Mouse (Mus musculus): ENCODE results near the gene Krt6b.

Gene Krt6b

DNA sequence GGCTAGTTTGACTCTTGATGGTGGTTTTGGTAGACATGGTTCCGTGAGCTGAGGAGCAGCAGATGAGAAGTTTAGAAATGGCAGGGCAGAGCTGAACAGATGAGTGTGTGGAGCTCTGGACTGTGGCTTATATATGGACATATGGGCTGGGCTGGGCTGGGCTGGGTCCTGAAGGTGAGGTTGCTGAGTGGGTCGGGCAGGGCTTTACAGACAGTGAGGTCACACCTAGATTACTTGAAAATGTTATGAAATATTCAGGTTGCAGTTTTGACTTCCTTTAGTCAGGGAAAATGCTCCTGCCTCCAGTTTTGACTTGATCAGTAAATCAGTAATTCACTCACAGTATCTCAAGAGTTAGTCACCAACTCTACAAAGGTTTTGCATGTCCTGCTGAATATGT lies at the start of gene Krt6b:
Gene Krt6b (minus strand): TSS at position 101 of the 400 bp plus-strand sequence.
- TF ChIP-seq POU5F1 (IDR thresholded peaks at IDR 0.05; ENCODE audit: borderline replicate concordance, low read length) = no peak
- TF ChIP-seq NANOG (IDR thresholded peaks at IDR 0.05; ENCODE audit: borderline replicate concordance, low read length) = no peak
- no peak for TF ChIP-seq CTCF (conservative IDR thresholded peaks at IDR 0.05; ENCODE audit: low read length)
- no peaks in the 10 kb centered on the region for H3K36me3 ChIP-seq (ENCODE audit: insufficient read depth, low read length)

DNA sequence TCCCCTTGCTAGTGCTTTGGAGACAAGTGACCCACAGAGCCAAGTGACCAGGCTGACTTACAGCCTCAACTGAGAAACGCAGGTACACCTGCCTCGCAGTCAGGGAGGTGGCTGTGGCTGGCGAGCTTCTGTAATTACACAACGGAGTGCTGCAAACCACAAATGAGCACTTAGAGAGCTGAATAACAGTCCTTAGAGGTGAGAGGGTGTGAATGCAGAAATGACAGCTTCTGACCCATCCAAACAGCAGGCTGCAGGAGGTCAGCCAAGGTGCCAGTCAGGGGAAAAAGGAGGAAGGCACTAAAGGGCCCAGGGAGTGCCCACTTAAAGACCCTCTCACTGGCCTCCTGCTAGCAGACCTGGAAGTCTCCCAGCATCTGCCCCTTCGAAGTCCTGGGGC lies 44.6 kb upstream of the Krt6b start:
- H3K36me3 ChIP-seq (ENCODE audit: insufficient read depth, low read length) = no peaks in the 10 kb centered on the region
- no peak overlapping the region for H3K4me3 ChIP-seq (replicated peaks; ENCODE audit: low read length)
- no peaks in the 10 kb centered on the region for H3K4me1 ChIP-seq (replicated peaks; ENCODE audit: low read depth, low read length)
- no peaks in the 10 kb centered on the region for H3K9me3 ChIP-seq (ENCODE audit: low read length)
- no peak for TF ChIP-seq POU5F1 (IDR thresholded peaks at IDR 0.05; ENCODE audit: borderline replicate concordance, low read length)
- TF ChIP-seq NANOG (IDR thresholded peaks at IDR 0.05; ENCODE audit: borderline replicate concordance, low read length) = no peak
- TF ChIP-seq CTCF (conservative IDR thresholded peaks at IDR 0.05; ENCODE audit: low read length) = no peak
- H3K27me3 ChIP-seq (ENCODE audit: insufficient read depth, low read length) = no peaks in the 10 kb centered on the region

More for the DNA sequence above, at the start of gene Krt6b:
- H3K27me3 ChIP-seq (ENCODE audit: insufficient read depth, low read length) = no peaks in the 10 kb centered on the region
- H3K4me1 ChIP-seq (replicated peaks; ENCODE audit: low read depth, low read length) = no peaks in the 10 kb centered on the region
- H3K4me3 ChIP-seq (replicated peaks; ENCODE audit: low read length) = no peak within 1 kb of the TSS
- peaks cover 11% of the 10 kb centered on the region for H3K9me3 ChIP-seq (ENCODE audit: low read length)

DNA sequence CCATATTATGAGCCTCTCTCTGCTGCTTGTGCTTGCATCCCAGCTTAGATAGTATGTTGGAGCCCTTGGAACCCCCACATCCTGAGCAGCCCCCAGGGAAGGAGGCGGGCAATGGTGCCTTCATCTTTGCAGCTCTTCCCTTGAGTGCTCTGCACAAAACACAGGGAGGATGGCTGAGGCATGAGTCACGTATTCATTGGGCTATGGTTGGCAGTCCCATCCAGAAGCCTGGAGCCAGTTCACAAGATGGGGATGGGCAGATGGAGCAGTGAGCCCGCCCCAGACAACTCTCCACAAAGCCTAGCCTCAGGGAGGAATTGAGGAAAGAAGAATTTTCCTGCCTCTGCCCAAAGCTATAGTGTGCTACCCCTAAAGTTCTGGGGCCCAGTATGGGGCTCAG lies 35.7 kb upstream of the Krt6b start:
- Histone ChIP-seq H3K36me3 (ENCODE audit: insufficient read depth, low read length) (no peaks in the 10 kb centered on the region), H3K4me3 (replicated peaks; ENCODE audit: low read length) (no peak overlapping the region), H3K27me3 (ENCODE audit: insufficient read depth, low read length) (peaks cover 5% of the 10 kb centered on the region; the same call in 1 of the 2 replicates), H3K9me3 (ENCODE audit: low read length) (no peaks in the 10 kb centered on the region), H3K4me1 (replicated peaks; ENCODE audit: low read depth, low read length) (no peaks in the 10 kb centered on the region)
- no peak for TF ChIP-seq POU5F1 (IDR thresholded peaks at IDR 0.05; ENCODE audit: borderline replicate concordance, low read length)
- TF ChIP-seq CTCF (conservative IDR thresholded peaks at IDR 0.05; ENCODE audit: low read length) = no peak
- TF ChIP-seq NANOG (IDR thresholded peaks at IDR 0.05; ENCODE audit: borderline replicate concordance, low read length) = no peak

GRCm38 (mm10) chr15:101714356-101714755 lies 34.3 kb upstream of the Krt6b start:
- TF ChIP-seq CTCF (conservative IDR thresholded peaks at IDR 0.05; ENCODE audit: low read length) = no peak
- TF ChIP-seq POU5F1 (IDR thresholded peaks at IDR 0.05; ENCODE audit: borderline replicate concordance, low read length) = no peak
- no peak for TF ChIP-seq NANOG (IDR thresholded peaks at IDR 0.05; ENCODE audit: borderline replicate concordance, low read length)
- H3K27me3 ChIP-seq (ENCODE audit: insufficient read depth, low read length) = peaks cover 5% of the 10 kb centered on the region; the same call in 1 of the 2 replicates
- H3K36me3 ChIP-seq (ENCODE audit: insufficient read depth, low read length) = no peaks in the 10 kb centered on the region
- no peaks in the 10 kb centered on the region for H3K4me1 ChIP-seq (replicated peaks; ENCODE audit: low read depth, low read length)
- no peak overlapping the region for H3K4me3 ChIP-seq (replicated peaks; ENCODE audit: low read length)
- no peaks in the 10 kb centered on the region for H3K9me3 ChIP-seq (ENCODE audit: low read length)

GRCm38 (mm10) chr15:101713731-101714130 lies 33.6 kb upstream of the Krt6b start:
- no peaks in the 10 kb centered on the region for H3K36me3 ChIP-seq (ENCODE audit: insufficient read depth, low read length)
- no peaks in the 10 kb centered on the region for H3K9me3 ChIP-seq (ENCODE audit: low read length)
- H3K27me3 ChIP-seq (ENCODE audit: insufficient read depth, low read length) = peaks cover 5% of the 10 kb centered on the region; the same call in 1 of the 2 replicates
- TF ChIP-seq CTCF (conservative IDR thresholded peaks at IDR 0.05; ENCODE audit: low read length) (no peak), NANOG (IDR thresholded peaks at IDR 0.05; ENCODE audit: borderline replicate concordance, low read length) (no peak), POU5F1 (IDR thresholded peaks at IDR 0.05; ENCODE audit: borderline replicate concordance, low read length) (no peak)
- no peaks in the 10 kb centered on the region for H3K4me1 ChIP-seq (replicated peaks; ENCODE audit: low read depth, low read length)
- H3K4me3 ChIP-seq (replicated peaks; ENCODE audit: low read length) = no peak overlapping the region

DNA sequence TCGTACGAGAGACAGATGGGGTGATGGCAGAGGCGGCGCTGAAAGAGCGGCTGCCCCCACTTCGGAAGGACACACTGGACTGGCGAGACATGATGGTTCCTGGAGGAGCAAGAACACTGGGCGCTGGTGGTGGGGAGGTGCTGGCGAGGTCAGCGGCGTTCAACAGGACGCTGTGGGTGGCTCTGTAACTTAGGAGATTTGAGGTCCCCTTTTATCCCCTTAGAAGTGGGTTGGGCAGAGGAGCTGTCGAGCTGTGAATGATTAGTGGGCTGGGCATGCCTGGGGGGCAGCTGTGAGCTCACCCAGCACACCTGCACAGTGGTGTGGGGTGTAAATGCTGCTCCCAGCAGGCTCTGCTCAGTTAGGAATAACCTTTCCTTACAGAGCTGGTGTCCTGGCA lies 32.6 kb upstream of the Krt6b start, which contains the start of gene Krt5:
Gene Krt5 (minus strand): TSS at position 179 of the 400 bp plus-strand sequence.
- peaks cover 10% of the 10 kb centered on the region; the same call in 1 of the 2 replicates for H3K27me3 ChIP-seq (ENCODE audit: insufficient read depth, low read length)
- H3K36me3 ChIP-seq (ENCODE audit: insufficient read depth, low read length) = no peaks in the 10 kb centered on the region
- no peak for TF ChIP-seq POU5F1 (IDR thresholded peaks at IDR 0.05; ENCODE audit: borderline replicate concordance, low read length)
- TF ChIP-seq CTCF (conservative IDR thresholded peaks at IDR 0.05; ENCODE audit: low read length) = no peak

DNA sequence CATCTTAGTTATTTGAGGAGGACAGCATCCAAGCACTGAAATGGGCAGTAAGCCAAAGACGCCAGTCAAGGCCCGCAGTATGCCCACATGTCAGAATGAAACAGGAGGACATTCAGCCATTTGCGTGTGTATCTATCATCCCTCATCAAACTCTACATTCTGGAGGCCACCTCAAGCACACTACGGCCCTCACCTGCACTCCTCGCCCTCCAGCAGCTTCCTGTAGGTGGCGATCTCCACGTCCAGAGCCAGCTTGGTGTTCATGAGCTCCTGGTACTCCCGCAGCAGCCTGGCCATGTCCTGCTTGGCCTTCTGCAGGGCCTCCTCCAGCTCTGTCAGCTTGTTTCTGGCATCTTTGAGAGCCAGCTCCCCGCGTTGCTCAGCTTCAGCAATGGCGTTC lies 28.6 kb upstream of the Krt6b start:
- H3K36me3 ChIP-seq (ENCODE audit: insufficient read depth, low read length) = no peaks in the 10 kb centered on the region
- no peaks in the 10 kb centered on the region for H3K4me1 ChIP-seq (replicated peaks; ENCODE audit: low read depth, low read length)
- TF ChIP-seq CTCF (conservative IDR thresholded peaks at IDR 0.05; ENCODE audit: low read length) = peak; percentile 27
- no peak for TF ChIP-seq POU5F1 (IDR thresholded peaks at IDR 0.05; ENCODE audit: borderline replicate concordance, low read length)
- TF ChIP-seq NANOG (IDR thresholded peaks at IDR 0.05; ENCODE audit: borderline replicate concordance, low read length) = no peak
- H3K27me3 ChIP-seq (ENCODE audit: insufficient read depth, low read length) = peaks cover 19% of the 10 kb centered on the region; the same call in 1 of the 2 replicates
- no peaks in the 10 kb centered on the region for H3K9me3 ChIP-seq (ENCODE audit: low read length)
- H3K4me3 ChIP-seq (replicated peaks; ENCODE audit: low read length) = no peak overlapping the region

More for the DNA sequence above, 32.6 kb upstream of the Krt6b start, which contains the start of gene Krt5:
- Histone ChIP-seq H3K9me3 (ENCODE audit: low read length) (no peaks in the 10 kb centered on the region), H3K4me3 (replicated peaks; ENCODE audit: low read length) (no peak within 1 kb of the TSS), H3K4me1 (replicated peaks; ENCODE audit: low read depth, low read length) (no peaks in the 10 kb centered on the region)

- H3K9me3 ChIP-seq (ENCODE audit: low read length) = no peaks in the 10 kb centered on the region
- no peak overlapping the region for H3K4me3 ChIP-seq (replicated peaks; ENCODE audit: low read length)
- no peaks in the 10 kb centered on the region for H3K4me1 ChIP-seq (replicated peaks; ENCODE audit: low read depth, low read length)
- peaks cover 16% of the 10 kb centered on the region; the same call in 1 of the 2 replicates for H3K27me3 ChIP-seq (ENCODE audit: insufficient read depth, low read length)
- TF ChIP-seq NANOG (IDR thresholded peaks at IDR 0.05; ENCODE audit: borderline replicate concordance, low read length) (no peak), CTCF (conservative IDR thresholded peaks at IDR 0.05; ENCODE audit: low read length) (no peak)
- H3K36me3 ChIP-seq (ENCODE audit: insufficient read depth, low read length) = no peaks in the 10 kb centered on the region
These were observed 27.4 kb upstream of the Krt6b start for GRCm38 (mm10) chr15:101707454-101707853.

- Histone ChIP-seq H3K27me3 (ENCODE audit: insufficient read depth, low read length) (peaks cover 14% of the 10 kb centered on the region; the same call in 1 of the 2 replicates), H3K9me3 (ENCODE audit: low read length) (no peaks in the 10 kb centered on the region), H3K36me3 (ENCODE audit: insufficient read depth, low read length) (no peaks in the 10 kb centered on the region), H3K4me1 (replicated peaks; ENCODE audit: low read depth, low read length) (no peaks in the 10 kb centered on the region), H3K4me3 (replicated peaks; ENCODE audit: low read length) (no peak overlapping the region)
- TF ChIP-seq NANOG (IDR thresholded peaks at IDR 0.05; ENCODE audit: borderline replicate concordance, low read length) (no peak), POU5F1 (IDR thresholded peaks at IDR 0.05; ENCODE audit: borderline replicate concordance, low read length) (no peak), CTCF (conservative IDR thresholded peaks at IDR 0.05; ENCODE audit: low read length) (peak; percentile 30; the same call in 1 of the 2 replicates)
These were observed 24.0 kb upstream of the Krt6b start for GRCm38 (mm10) chr15:101704066-101704465.
